Mouse (Mus musculus) cerebellum, adult 2 months (tissue): Measurements from ENCODE around the gene Rras2.

Experiments used
- CTCF ChIP-seq: fragments of 200-500 bp; IDR thresholded peaks from 2 replicates; pipeline ENCODE4 v1.5.1; 2011; ENCODE audit warnings: low read depth, mild to moderate bottlenecking, control low read depth, low read length, moderate library complexity, borderline replicate concordance; ENCODE audit not compliant: insufficient read depth
- POLR2A ChIP-seq: fragments of 200-500 bp; IDR thresholded peaks from 2 replicates; pipeline ENCODE4 v1.6.1; 2011; ENCODE audit warnings: low read length, control low read depth, borderline replicate concordance; ENCODE audit not compliant: insufficient read depth

DNA sequence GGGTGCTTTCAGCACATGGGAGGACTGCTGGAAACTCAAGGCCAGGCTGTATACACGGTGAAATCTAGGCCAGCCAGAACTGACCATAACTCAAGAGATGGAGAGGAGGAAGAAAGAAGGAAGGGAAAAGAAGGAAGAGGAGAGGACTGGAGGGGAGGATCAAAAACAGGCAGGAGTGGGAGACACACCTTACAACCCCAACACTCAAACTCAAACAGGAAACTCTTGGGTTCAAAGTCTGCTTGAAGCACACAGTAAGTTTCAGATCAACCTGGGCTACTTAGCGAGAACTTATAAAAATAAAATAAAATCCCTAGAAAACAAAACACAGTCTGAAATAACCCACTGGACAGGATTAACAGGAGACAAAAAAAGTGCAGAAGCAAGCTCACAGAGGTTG, 71.8 kb downstream of the Rras2 start:
- TF ChIP-seq CTCF (no peak), POLR2A (no peak)
